Mouse (Mus musculus) heart, embryonic 16.5 days (tissue): ENCODE measurements around the gene Arhgef10l. TPM values are rescaled to one million over a fixed set of nuclear protein-coding genes. Genes with fewer than 3 reads are reported as not detected.
A peak's percentile ranks its signal among the peaks of the same experiment; 100 is the strongest.

Experiments
- ATAC-seq: fragments of 200-750 bp; cut with Nextera tagmentation; replicated peaks from 2 replicates; pipeline ENCODE4 v1.8.0; 2017; ENCODE audit warnings: moderate number of reproducible peaks; ENCODE audit not compliant: insufficient read depth, low FRiP score; ENCODE audit errors: extremely low read depth
- H3K27ac ChIP-seq: fragments of 300-500 bp; sonication (generic); 2 replicates; pipeline ENCODE4 v1.5.1; 2014; ENCODE audit warnings: mild to moderate bottlenecking, low read length, control low read depth, moderate library complexity
- H3K27me3 ChIP-seq: fragments of 300-500 bp; sonication (generic); 2 replicates; pipeline ENCODE4 v1.6.1; 2014; ENCODE audit warnings: low read length, mixed read lengths; ENCODE audit not compliant: control insufficient read depth, insufficient read depth
- H3K36me3 ChIP-seq: fragments of 300-500 bp; sonication (generic); 2 replicates; pipeline ENCODE4 v1.6.1; 2014; ENCODE audit not compliant: control insufficient read depth, insufficient read depth
- H3K4me1 ChIP-seq: fragments of 300-500 bp; sonication (generic); 2 replicates; pipeline ENCODE4 v1.6.1; 2014; ENCODE audit warnings: low read length, mixed read lengths; ENCODE audit not compliant: control insufficient read depth, insufficient read depth
- H3K4me2 ChIP-seq: fragments of 300-500 bp; sonication (generic); 2 replicates; pipeline ENCODE4 v1.6.1; 2014; ENCODE audit warnings: low read depth, mild to moderate bottlenecking, control low read depth, low read length
- H3K4me3 ChIP-seq: fragments of 300-500 bp; sonication (generic); 2 replicates; pipeline ENCODE4 v1.5.1; 2014; ENCODE audit warnings: mild to moderate bottlenecking, control low read depth, low read length
- H3K9ac ChIP-seq: fragments of 300-500 bp; sonication (generic); 2 replicates; pipeline ENCODE4 v1.6.1; 2014; ENCODE audit warnings: low read length, control low read depth
- H3K9me3 ChIP-seq: fragments of 300-500 bp; sonication (generic); replicated peaks from 2 replicates; pipeline ENCODE4 v1.6.1; 2016; ENCODE audit warnings: low read length; ENCODE audit not compliant: control insufficient read depth
- WGBS: fragments of 180-500 bp; shearing (Covaris S2); extraction: QIAGEN DNeasy Blood & Tissue Kit; methylation state at CpG from one replicate; pipeline ENCODE4 v1.1.7; 2014; 5-methylcytosine and 5-hydroxymethylcytosine counted together
- polyA plus RNA-seq: library from polyadenylated mRNA; unstranded; fragments of >200 nt; fragmentation: Nextera tagmentation; extraction: Ambion mirVana; gene quantifications from 2 replicates; pipeline ENCODE4 v1.2.1, GENCODE M21; 2015

Gene Arhgef10l
- polyA plus RNA-seq = 18.6 TPM in 2 replicates

- no peak within 1 kb of the TSS for H3K9ac ChIP-seq
- WGBS = 60% methylated on average over 11 of the region's 11 CpGs
These were observed at the start of gene Arhgef10l for GRCm38 (mm10) chr4:140665760-140666159. TSS of gene Arhgef10l (minus strand) at chr4:140666012.

GRCm38 (mm10) chr4:140714586-140714985 lies 48.8 kb upstream of the Arhgef10l start:
- Histone ChIP-seq H3K4me1 (peaks cover 10% of the 10 kb centered on the region), H3K27ac (peak overlapping the region; percentile 47), H3K4me3 (no peak overlapping the region), H3K4me2 (no peak overlapping the region), H3K9ac (no peak overlapping the region), H3K9me3 (no peaks in the 10 kb centered on the region), H3K27me3 (no peaks in the 10 kb centered on the region), H3K36me3 (peaks cover 68% of the 10 kb centered on the region)
- WGBS = 76% methylated on average over 5 of the region's 5 CpGs
- ATAC-seq = no peak

More at GRCm38 (mm10) chr4:140665760-140666159, at the start of gene Arhgef10l:
- ATAC-seq = no peak
- no peaks in the 10 kb centered on the region for H3K36me3 ChIP-seq
- H3K9me3 ChIP-seq = no peaks in the 10 kb centered on the region
- no peaks in the 10 kb centered on the region for H3K27me3 ChIP-seq
- no peak within 1 kb of the TSS for H3K4me2 ChIP-seq
- H3K4me3 ChIP-seq = no peak within 1 kb of the TSS
- H3K27ac ChIP-seq = no peak within 1 kb of the TSS
- H3K4me1 ChIP-seq = peaks cover 6% of the 10 kb centered on the region

GRCm38 (mm10) chr4:140713480-140714365 lies 47.9 kb upstream of the Arhgef10l start:
- H3K4me3 ChIP-seq = no peak overlapping the region
- H3K36me3 ChIP-seq = peaks cover 63% of the 10 kb centered on the region
- no peaks in the 10 kb centered on the region for H3K27me3 ChIP-seq
- peak; percentile 95 for ATAC-seq
- no peak overlapping the region for H3K9ac ChIP-seq
- peak overlapping the region; percentile 47 for H3K27ac ChIP-seq
- 38% methylated on average over 29 of the region's 29 CpGs for WGBS
- H3K4me2 ChIP-seq = no peak overlapping the region
- peaks cover 12% of the 10 kb centered on the region for H3K4me1 ChIP-seq
- no peaks in the 10 kb centered on the region for H3K9me3 ChIP-seq

GRCm38 (mm10) chr4:140711360-140711759 lies 45.5 kb upstream of the Arhgef10l start:
- Histone ChIP-seq H3K4me1 (peaks cover 29% of the 10 kb centered on the region), H3K36me3 (peaks cover 50% of the 10 kb centered on the region), H3K27ac (no peak overlapping the region), H3K9me3 (no peaks in the 10 kb centered on the region), H3K4me3 (no peak overlapping the region), H3K4me2 (no peak overlapping the region), H3K27me3 (no peaks in the 10 kb centered on the region), H3K9ac (no peak overlapping the region)
- WGBS = 54% methylated on average over 5 of the region's 5 CpGs
- no peak for ATAC-seq

- no peaks in the 10 kb centered on the region for H3K9me3 ChIP-seq
- H3K4me2 ChIP-seq = no peak overlapping the region
- H3K27ac ChIP-seq = no peak overlapping the region
- no peak for ATAC-seq
- WGBS = 88% methylated on average over 10 of the region's 10 CpGs
- H3K4me3 ChIP-seq = no peak overlapping the region
- peaks cover 29% of the 10 kb centered on the region for H3K4me1 ChIP-seq
- H3K27me3 ChIP-seq = no peaks in the 10 kb centered on the region
- H3K36me3 ChIP-seq = peaks cover 46% of the 10 kb centered on the region
- H3K9ac ChIP-seq = no peak overlapping the region
These were observed 45.0 kb upstream of the Arhgef10l start for GRCm38 (mm10) chr4:140710781-140711180.

GRCm38 (mm10) chr4:140709617-140710016 lies 43.8 kb upstream of the Arhgef10l start:
- Histone ChIP-seq H3K4me1 (peaks cover 28% of the 10 kb centered on the region), H3K36me3 (peaks cover 37% of the 10 kb centered on the region), H3K9ac (no peak overlapping the region), H3K4me3 (no peak overlapping the region), H3K27me3 (no peaks in the 10 kb centered on the region), H3K27ac (no peak overlapping the region), H3K9me3 (no peaks in the 10 kb centered on the region), H3K4me2 (no peak overlapping the region)
- 85% methylated on average over 10 of the region's 10 CpGs for WGBS
- no peak for ATAC-seq

GRCm38 (mm10) chr4:140709111-140709510 lies 43.3 kb upstream of the Arhgef10l start:
- Histone ChIP-seq H3K4me1 (peaks cover 27% of the 10 kb centered on the region), H3K4me3 (no peak overlapping the region), H3K9ac (no peak overlapping the region), H3K27me3 (no peaks in the 10 kb centered on the region), H3K4me2 (no peak overlapping the region), H3K36me3 (peaks cover 34% of the 10 kb centered on the region), H3K9me3 (no peaks in the 10 kb centered on the region), H3K27ac (no peak overlapping the region; the same call in 1 of the 2 replicates)
- WGBS = 93% methylated on average over 7 of the region's 7 CpGs
- ATAC-seq = no peak

GRCm38 (mm10) chr4:140708297-140708927 lies 42.6 kb upstream of the Arhgef10l start:
- ATAC-seq = peak; percentile 39; the same call in 1 of the 2 replicates
- H3K9ac ChIP-seq = peak overlapping the region; percentile 23
- 48% methylated on average over 18 of the region's 18 CpGs for WGBS
- peaks cover 32% of the 10 kb centered on the region for H3K4me1 ChIP-seq
- 0 out of 2 replicates have a peak overlapping the region, but pooled peaks have one; percentile 7 for H3K4me2 ChIP-seq
- peak overlapping the region; percentile 64 for H3K27ac ChIP-seq
- no peaks in the 10 kb centered on the region for H3K9me3 ChIP-seq
- no peak overlapping the region for H3K4me3 ChIP-seq
- no peaks in the 10 kb centered on the region for H3K27me3 ChIP-seq
- H3K36me3 ChIP-seq = peaks cover 34% of the 10 kb centered on the region

- Histone ChIP-seq H3K27ac (peak overlapping the region; percentile 64), H3K4me3 (no peak overlapping the region), H3K4me1 (peaks cover 33% of the 10 kb centered on the region), H3K36me3 (peaks cover 31% of the 10 kb centered on the region), H3K4me2 (no peak overlapping the region), H3K9ac (0 out of 2 replicates have a peak overlapping the region, but pooled peaks have one; percentile 23), H3K9me3 (no peaks in the 10 kb centered on the region), H3K27me3 (no peaks in the 10 kb centered on the region)
- 69% methylated on average over 4 of the region's 4 CpGs for WGBS
- no peak for ATAC-seq
These were observed 41.8 kb upstream of the Arhgef10l start for GRCm38 (mm10) chr4:140707615-140708014.
